Mouse (Mus musculus) urinary bladder, adult 18-20 months (tissue): ENCODE measurements around the gene Ifnar2.

Experiments
- DNase-seq, 2 experiments: peaks; one replicate each; pipeline ENCODE4 v3.0.0; 2022; ENCODE audit warnings: low spot score in 2 of 2, mixed read lengths in 2 of 2

Ifnar2 gene

DNA sequence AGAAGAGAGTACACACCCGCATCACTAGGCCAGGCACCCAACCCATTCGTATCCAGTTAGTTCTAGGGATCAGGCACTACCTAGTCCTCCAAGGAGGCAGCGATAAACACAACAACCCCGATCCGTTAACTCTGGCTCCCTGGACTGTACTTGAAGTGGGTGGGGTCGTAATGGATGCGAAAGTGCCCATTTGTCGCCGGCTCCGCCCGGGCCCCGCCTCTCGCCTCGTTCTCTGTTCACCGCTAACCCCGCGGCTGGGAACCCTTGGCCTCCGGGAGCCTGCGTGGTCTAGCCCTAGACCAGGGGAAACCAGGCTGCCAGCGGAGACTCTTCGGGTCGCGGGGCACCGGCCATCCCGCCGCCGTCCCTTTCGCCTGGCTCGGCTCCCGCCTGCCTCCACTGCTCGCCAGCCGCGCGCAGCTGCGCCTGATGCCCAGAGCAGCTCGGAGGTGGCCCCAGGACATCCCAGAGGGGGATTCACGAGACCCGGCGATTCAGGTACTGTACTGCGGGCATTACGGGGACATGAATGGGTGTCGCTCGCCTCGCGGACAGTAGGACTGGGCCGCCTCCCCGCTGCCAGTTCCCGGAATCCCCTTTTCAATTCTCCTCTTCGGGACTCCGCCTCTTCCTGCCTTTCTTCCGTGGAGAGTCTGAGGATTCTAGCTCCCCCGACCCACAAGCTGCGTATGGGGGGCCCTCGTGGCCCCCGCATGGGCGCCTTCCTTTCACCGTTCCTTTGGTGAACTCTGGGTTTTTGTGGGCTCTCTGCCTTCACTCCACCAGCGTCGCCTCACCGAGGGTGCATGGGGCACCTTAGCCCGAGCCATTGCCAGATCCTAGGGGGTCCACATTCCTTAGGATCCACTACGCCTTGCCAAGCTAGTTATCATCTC is at the start of gene Ifnar2:
Gene Ifnar2 (plus strand): TSS at position 207 of the 896 bp plus-strand sequence.
- peak; percentile 67 to 75 for DNase-seq

DNA sequence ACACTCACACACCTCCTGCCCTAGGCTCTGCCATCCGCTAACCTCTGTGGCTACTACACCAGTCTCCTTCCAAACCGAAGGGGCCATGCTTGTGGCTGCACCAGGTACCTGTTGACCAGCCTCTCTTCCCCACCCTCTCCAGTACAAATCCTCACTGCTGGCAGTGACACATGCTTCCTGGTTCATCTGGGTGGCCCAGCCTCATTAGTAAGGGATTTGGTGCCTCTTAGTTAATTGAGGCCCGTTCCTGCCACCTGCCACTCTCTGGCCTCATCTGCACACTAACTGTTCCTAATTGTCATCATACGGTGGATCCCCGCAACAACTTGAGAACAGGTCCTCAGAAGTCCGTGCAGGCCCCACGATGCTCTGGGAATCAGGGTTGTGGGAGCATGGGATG is 45.0 kb upstream of the Ifnar2 start:
- DNase-seq = no peak

DNA sequence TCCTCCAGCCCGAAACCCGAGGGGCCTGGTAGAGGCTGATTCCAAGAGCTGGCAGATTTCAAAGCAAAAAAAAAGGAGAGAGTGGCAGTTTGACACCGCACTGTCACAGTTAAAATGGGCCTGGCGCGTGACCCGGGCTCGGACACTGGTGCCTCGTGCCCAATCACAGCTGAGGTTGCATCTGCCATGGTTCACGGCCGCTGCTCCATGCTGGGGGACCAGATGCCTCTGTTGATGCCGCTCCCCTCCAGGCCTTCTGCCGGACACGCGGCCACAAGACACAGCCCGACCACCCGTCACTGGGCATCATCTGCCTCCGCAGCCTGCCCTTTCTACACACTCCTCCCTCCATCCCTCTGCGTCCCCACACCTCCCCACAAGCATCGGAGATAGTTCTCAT is 43.7 kb upstream of the Ifnar2 start:
- DNase-seq = no peak

DNA sequence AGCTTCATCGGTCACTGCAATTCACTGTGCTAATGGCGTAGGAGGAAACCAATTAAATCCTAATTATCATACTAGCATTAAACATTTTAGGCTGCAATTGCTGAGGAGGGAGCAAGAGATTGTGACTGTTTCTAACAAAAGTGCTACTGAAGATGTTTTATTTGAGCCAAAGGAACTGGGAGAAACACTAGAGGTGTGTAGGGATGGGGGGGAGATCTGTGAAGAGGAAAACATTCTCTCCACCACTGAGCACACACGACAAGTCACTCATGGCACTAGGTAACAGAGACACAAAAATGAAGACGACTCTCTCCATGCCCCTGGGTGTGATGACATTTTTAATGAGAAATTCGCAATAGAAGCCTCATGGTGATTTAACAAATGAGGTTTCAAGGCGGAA is 42.1 kb upstream of the Ifnar2 start:
- DNase-seq = no peak

DNA sequence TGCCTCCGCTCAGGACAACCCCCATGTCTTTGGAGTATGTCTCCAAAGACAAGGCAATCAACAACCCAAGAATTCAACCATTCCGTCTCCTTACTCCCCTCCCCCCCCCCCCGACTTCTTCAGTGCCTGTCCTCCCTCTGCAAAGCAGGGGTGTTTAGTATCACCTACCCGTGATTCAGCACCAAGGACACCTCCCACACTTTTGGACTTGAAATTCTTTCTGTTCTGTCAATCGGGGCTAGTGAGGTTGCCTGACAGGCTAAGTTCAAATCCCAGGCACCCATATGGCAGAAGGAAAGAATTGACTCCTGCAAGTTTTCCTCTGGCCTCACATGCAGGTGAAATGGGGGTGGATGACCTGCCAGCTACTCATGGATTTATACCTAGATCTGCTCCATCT is 41.4 kb upstream of the Ifnar2 start:
- DNase-seq = no peak

- no peak for DNase-seq
These were observed 39.7 kb upstream of the Ifnar2 start for GRCm38 (mm10) chr16:91332880-91333279.

DNA sequence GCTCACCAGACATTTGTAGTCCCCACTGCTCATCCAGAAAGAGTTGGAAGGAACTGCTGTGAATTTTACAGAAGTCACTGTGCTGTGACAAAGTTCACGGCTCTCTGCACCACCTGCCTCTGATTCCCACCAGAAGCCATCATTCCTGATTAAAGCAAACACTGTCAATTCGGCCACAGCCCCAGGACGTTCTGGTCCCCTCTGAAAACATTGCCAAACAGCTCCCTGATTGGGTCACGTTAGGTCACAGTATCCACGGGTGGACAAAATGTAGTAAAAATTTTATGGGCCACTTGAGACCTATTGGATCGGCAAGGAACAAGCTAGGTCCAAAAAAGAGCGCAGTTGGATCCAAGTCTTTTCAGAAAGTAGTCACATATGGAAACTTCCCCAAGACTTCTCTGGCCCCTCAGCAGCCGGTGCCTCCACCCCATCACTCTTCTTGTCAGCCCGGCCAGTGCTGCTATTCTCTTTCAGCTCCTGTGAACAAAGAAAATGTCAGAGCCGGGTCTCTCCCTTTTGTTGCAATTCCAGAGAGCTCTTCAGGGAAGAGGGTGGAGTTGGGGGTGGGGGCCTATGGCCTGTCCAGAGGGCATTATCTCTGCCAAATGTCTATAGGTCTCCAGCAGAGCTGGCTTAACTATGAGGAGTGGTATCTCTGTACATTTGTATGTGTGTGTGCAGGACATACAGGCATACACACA is 38.2 kb upstream of the Ifnar2 start:
- no peak for DNase-seq

DNA sequence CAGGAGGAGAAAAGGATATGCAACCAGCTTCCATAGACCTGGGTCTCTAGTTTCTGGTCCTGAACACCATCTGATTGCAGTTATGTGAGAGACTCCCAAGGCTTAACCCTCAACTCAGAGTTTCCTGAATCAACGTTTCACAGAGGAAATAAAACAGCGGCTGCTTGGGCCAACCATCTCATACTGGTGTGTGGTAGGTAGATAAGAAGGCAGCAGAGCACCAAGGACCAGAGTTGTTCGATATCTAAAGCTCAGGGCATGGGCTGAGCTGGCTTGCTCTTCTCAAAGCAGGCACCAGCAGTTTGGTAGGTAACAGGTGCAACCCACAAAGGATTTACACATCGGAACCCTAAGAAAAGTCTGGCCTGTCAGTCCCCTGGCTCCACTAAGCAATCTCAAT is 35.8 kb upstream of the Ifnar2 start:
- no peak for DNase-seq

- DNase-seq = no peak
These were observed 35.1 kb upstream of the Ifnar2 start for GRCm38 (mm10) chr16:91337480-91337879.

DNA sequence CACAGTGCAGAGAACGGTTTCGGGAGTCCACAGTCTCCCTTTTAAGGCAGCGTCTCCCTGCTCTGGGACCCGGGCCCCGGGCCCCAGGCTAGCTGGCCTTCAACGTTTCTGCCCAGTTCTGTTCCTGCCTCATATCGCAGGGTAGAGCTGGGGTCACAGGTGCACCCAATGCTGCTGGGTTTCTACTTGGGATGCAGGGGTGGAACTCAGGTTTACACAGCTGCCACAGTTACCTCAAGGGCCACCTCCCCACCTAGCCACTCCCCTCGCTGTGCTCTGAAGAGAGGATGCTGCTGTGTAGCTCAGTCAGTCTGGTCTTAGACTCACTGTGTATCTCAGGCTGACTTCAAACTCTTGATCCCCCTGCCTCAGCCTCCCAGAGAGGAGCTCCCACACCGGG is 26.1 kb upstream of the Ifnar2 start:
- DNase-seq = no peak

GRCm38 (mm10) chr16:91347491-91348263 is 24.9 kb upstream of the Ifnar2 start:
- DNase-seq = no peak

DNA sequence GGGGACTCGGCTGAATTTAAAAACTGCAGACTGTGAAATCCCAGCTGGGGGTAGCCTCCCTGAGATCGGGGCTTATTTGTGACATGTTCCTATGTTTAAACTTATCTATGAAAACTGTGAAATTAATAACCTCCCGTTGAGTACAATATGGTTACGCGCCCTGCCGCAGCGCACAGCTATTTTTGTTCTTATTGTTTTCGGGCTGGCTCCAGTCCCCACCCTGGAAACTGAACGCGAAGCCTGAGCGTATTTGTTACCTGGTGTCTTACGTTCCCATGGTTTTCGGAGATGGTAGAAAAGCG is 24.4 kb upstream of the Ifnar2 start:
- DNase-seq = no peak

- DNase-seq = no peak
These were observed 23.8 kb upstream of the Ifnar2 start for GRCm38 (mm10) chr16:91348588-91349330.

DNA sequence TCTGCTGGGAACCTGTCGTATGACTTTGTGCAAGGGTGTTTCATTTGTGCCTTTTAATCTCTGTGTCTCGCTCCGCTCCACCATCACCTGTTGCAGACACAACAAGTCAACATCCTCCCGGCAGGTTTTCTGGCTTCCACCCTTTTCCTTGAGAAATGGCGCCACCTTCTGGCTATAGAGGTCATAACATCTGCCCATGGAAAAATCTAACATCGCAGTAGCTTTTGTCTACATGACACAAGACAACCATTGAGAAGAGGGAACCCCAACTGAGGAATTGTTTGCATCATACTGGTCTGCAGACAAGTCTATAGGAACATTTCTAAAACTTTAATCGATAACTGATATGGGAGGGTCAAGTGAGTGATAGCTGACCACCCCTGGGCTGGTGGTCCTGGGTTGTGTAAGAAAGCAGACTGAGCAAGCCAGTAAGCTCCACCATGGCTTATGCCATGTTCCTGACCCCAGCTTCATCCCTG is 20.5 kb upstream of the Ifnar2 start:
- DNase-seq = peak; percentile 41 to 52

DNA sequence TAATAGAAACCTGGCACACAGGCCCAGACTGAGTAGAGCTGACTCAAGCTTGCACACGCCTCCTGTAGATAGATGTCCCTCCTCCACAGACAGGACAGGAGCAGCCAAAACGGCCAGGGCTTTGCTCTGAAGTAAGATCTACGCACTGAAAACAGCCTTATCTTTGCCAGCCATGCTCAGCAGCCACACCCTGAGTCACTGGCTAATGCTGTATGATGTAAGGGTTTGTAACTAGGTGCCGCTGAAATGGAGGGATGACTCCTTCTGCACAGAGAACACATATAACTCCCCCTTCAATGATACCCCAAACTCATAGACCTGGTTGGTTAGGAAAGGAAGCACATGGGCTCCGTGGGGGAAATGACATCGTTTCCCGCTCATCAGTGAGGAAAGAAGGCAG is 19.8 kb upstream of the Ifnar2 start:
- DNase-seq = peak in 1 of 2 experiments; percentile 23

- DNase-seq = no peak
These were observed 19.4 kb upstream of the Ifnar2 start for GRCm38 (mm10) chr16:91353177-91353576.

- no peak for DNase-seq
These were observed 18.9 kb upstream of the Ifnar2 start for GRCm38 (mm10) chr16:91353638-91354037.

DNA sequence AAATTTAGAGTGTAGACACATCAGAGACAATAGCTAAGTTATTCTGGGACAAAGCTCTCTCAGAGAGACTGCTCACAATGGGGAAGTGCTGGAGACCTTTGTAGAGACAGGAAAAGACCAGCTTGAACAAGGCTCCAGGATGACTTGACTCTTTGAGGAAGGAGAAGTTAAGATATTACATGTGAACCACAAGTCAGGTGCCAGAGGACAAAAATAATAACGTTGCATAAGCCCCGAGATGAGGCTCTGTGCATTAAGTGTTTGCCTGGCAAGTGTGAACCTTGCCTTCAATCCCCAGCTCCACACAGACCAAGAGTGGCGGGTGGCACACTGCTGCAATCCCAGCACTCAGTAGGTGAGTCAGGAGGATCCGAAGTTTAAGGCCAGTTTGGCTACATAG is 18.0 kb upstream of the Ifnar2 start:
- DNase-seq = no peak

- DNase-seq = no peak
These were observed 17.4 kb upstream of the Ifnar2 start for GRCm38 (mm10) chr16:91355160-91355559.

DNA sequence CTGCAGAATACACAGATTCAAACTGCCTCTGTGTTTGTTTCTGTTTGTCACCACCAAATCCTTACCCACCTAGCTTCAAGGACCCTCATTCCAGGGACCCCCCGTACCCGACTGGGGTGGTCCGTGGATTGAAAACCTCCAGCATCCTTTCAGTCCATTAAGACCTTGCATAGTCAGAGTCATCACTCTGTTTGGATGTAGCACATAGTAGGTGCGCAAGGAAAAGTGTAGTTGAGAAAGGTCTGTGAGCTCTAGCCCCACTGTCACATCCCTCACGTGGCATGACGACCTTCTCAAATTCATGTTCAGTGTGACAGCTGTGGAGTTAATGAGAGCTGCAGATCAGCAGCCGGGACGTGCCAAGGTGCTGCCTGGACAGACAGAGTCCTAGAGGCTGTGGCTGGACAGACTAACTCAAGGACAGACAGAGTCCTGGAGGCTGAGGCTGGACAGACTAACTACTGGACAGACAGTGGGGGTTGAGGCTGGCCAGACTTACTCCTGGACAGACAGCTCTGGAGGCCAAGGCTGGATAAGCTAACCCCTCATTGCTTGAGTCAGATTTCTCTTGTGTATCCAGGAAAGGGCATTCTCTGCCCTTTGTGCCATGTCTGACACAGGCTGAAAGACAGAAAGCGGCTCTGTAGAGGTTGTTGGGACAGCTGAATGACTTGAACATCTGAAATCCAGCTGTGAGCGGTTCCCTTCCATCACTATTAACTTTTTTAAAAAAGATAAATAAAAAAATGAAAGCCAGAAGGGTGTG is 15.6 kb upstream of the Ifnar2 start:
- no peak for DNase-seq

DNA sequence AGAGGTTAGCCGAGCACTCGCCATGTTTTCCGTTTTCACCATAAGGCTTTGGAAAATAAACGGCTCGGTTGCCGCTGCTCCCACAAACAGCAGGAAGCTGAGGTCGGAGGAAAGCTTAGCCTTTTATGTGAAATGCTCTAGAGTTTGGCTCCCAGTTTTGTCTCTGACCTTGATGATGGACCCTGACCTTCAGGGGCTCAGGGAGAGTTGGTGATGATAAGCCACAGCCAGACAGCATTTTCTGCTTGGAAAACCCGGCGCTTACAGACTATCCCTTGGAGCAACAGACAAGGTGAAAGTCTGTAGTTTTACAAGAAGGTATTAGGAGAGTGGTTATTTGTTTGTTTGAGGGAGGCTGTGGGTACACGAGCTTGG is 15.1 kb upstream of the Ifnar2 start:
- DNase-seq = no peak
